Mouse (Mus musculus) limb, embryonic 14.5 days (tissue): ENCODE results near the gene Ccpg1os. TPM values are rescaled to one million over a fixed set of nuclear protein-coding genes. Genes with fewer than 3 reads are reported as not detected.

Experiments
- ATAC-seq: fragments of 200-750 bp; cut with Nextera tagmentation; 2 replicates; pipeline ENCODE4 v1.8.0; 2017; ENCODE audit warnings: low read depth, moderate number of reproducible peaks, moderate TSS enrichment; ENCODE audit not compliant: low FRiP score
- DNase-seq: peaks from one replicate; pipeline ENCODE4 v3.0.0-alpha.2; 2015; ENCODE audit warnings: low spot score
- H3K27ac ChIP-seq: fragments of 300-500 bp; sonication (generic); replicated peaks from 2 replicates; pipeline ENCODE4 v1.5.1; 2014; ENCODE audit warnings: low read depth, mild to moderate bottlenecking, low read length, moderate library complexity, mixed read lengths
- H3K27me3 ChIP-seq: fragments of 300-500 bp; sonication (generic); 2 replicates; pipeline ENCODE4 v1.6.1; 2014; ENCODE audit warnings: low read length, mixed read lengths; ENCODE audit not compliant: control insufficient read depth, insufficient read depth
- H3K36me3 ChIP-seq: fragments of 300-500 bp; sonication (generic); 2 replicates; pipeline ENCODE4 v1.6.1; 2014; ENCODE audit warnings: mild to moderate bottlenecking, low read length, moderate library complexity, mixed read lengths; ENCODE audit not compliant: control insufficient read depth, insufficient read depth
- H3K4me1 ChIP-seq: fragments of 300-500 bp; sonication (generic); 2 replicates; pipeline ENCODE4 v1.6.1; 2014; ENCODE audit warnings: antibody characterized with exemption, low read length, mixed read lengths; ENCODE audit not compliant: control insufficient read depth, insufficient read depth
- H3K4me2 ChIP-seq: fragments of 300-500 bp; sonication (generic); replicated peaks from 2 replicates; pipeline ENCODE4 v1.6.1; 2014; ENCODE audit warnings: low read depth, mild to moderate bottlenecking, low read length, moderate library complexity; ENCODE audit not compliant: severe bottlenecking
- H3K4me3 ChIP-seq: fragments of 300-500 bp; sonication (generic); replicated peaks from 2 replicates; pipeline ENCODE4 v1.5.1; 2014; ENCODE audit warnings: low read length
- H3K9ac ChIP-seq: fragments of 300-500 bp; sonication (generic); 2 replicates; pipeline ENCODE4 v1.6.1; 2014; ENCODE audit warnings: mild to moderate bottlenecking, low read depth, low read length, moderate library complexity; ENCODE audit not compliant: severe bottlenecking
- H3K9me3 ChIP-seq: fragments of 300-500 bp; sonication (generic); 2 replicates; pipeline ENCODE4 v1.6.1; 2016; ENCODE audit warnings: low read length; ENCODE audit not compliant: control insufficient read depth
- POLR2A ChIP-seq: fragments of 200-500 bp; IDR thresholded peaks from 2 replicates; pipeline ENCODE4 v1.8.0; 2012; ENCODE audit warnings: inconsistent platforms, mild to moderate bottlenecking, moderate library complexity, borderline replicate concordance; ENCODE audit not compliant: insufficient read depth, insufficient read length; ENCODE audit errors: extremely low read depth
- WGBS: fragments of 180-500 bp; shearing (Covaris S2); extraction: QIAGEN DNeasy Blood & Tissue Kit; methylation state at CpG from one replicate; pipeline ENCODE4 v1.1.7; 2014; 5-methylcytosine and 5-hydroxymethylcytosine counted together
- polyA plus RNA-seq, 2 experiments: library from polyadenylated mRNA; depleted of rRNA in 1 of 2; stranded (reverse) in 1 of 2; unstranded in 1 of 2; fragments of >200 nt; fragmentation: Nextera tagmentation in 1 of 2; extraction: Ambion mirVana in 1 of 2; gene quantifications; 2 replicates each; pipeline versions ENCODE4 v1.2.1 to v1.2.3; 2012 to 2014

The Ccpg1os gene
- polyA plus RNA-seq, 2 experiments, result 8.8 to 9.9 TPM

DNA sequence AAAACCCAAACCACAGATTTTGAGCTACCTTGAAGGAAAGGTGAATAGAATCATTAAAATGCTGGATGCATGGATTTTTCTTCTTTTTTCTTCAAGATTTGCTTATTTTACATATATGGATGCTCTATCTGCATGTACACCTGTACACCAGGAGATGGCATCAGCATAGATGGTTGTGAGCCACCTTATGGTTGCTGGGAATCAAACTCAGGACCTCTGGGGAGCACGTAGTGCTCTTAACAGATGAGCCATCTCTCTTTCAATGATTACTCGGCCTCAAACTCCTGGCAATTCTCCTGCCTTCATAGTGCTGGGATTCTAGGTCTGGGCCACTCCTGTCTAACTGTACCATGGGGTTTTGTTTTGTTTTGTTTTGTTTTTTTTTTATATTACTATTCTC, 2.1 kb downstream of the Ccpg1os start:
- H3K36me3 ChIP-seq, result no peaks in the 10 kb centered on the region
- H3K9me3 ChIP-seq, result no peaks in the 10 kb centered on the region
- 67% methylated on average over 2 of the region's 2 CpGs for WGBS
- H3K4me3 ChIP-seq, result no peak overlapping the region
- no peak overlapping the region for H3K9ac ChIP-seq
- DNase-seq (no peak), ATAC-seq (no peak)
- no peak overlapping the region for H3K4me2 ChIP-seq
- no peak for TF ChIP-seq POLR2A
- H3K27ac ChIP-seq, result no peak overlapping the region
- no peaks in the 10 kb centered on the region for H3K27me3 ChIP-seq
- peaks cover 3% of the 10 kb centered on the region; the same call in 1 of the 2 replicates for H3K4me1 ChIP-seq

DNA sequence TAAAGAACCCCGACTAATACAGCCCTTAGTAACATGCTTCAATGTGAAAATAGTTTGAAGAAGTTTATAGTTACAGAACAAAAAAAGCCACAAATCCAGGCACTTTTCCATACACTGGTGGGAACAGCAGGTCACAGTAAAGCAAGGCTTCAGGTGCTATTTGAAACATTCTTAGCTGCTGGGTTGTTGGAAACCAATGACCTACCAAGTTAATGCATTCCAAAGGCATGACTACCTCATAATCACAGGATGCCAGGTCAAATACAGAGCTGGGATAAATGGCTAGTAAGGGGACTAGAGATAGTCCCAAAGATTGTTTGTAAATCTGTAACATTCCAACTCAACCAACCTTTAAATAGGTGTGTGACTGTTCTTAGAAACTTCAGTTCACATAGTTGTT, 9.9 kb downstream of the Ccpg1os start:
- Histone ChIP-seq H3K4me1 (no peaks in the 10 kb centered on the region), H3K4me2 (no peak overlapping the region), H3K9me3 (no peaks in the 10 kb centered on the region), H3K4me3 (no peak overlapping the region), H3K27me3 (no peaks in the 10 kb centered on the region), H3K36me3 (no peaks in the 10 kb centered on the region), H3K9ac (no peak overlapping the region), H3K27ac (no peak overlapping the region)
- 84% methylated on average over 1 of the region's 1 CpGs for WGBS
- DNase-seq, result no peak
- no peak for ATAC-seq
- TF ChIP-seq POLR2A, result no peak

DNA sequence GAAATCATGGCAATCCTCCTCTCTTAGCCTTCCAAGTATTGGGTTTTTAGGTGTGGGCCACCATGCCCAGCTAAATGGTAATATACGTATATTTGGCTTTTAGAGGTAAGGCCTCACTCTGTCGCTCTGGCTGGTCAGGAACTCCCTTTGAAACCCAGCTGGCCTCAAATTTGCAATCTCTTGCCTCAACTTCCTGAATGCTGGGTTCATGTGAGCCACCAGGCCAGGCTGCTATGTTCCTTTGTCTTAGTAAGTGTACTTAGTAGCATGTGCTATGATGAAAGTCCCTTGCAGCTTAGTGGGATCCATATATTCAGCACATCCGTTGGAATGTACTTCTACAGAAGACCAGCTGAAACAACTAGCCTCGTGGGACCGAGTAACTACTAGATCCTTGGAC, 10.4 kb downstream of the Ccpg1os start:
- Histone ChIP-seq H3K9ac (no peak overlapping the region), H3K36me3 (no peaks in the 10 kb centered on the region), H3K9me3 (no peaks in the 10 kb centered on the region), H3K4me3 (no peak overlapping the region), H3K4me1 (no peaks in the 10 kb centered on the region), H3K4me2 (no peak overlapping the region), H3K27me3 (no peaks in the 10 kb centered on the region), H3K27ac (no peak overlapping the region)
- ATAC-seq (no peak), DNase-seq (no peak)
- TF ChIP-seq POLR2A, result no peak
- 86% methylated on average over 5 of the region's 5 CpGs for WGBS

DNA sequence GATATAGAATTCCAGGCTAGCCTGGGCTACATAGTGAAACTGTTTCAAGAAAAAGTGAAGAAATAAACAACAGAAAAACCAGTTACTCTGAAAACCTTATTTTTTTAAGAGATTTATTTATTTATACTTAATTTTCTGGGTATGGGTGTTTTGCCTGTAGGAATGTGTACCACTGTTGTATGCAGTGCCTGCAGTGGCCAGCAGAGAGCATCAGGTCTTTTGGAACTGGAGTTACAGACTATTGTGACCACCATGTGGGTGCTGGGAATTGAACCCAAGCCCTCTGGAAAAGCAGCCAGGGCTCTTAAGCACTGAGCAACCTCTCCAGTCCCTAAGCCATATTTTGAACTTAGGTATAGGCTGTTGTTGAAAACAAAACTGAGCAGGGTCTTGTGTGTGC, 12.2 kb downstream of the Ccpg1os start:
- ATAC-seq, result no peak
- no peaks in the 10 kb centered on the region for H3K4me1 ChIP-seq
- no peak overlapping the region for H3K4me2 ChIP-seq
- no peak overlapping the region for H3K4me3 ChIP-seq
- no peak for TF ChIP-seq POLR2A
- no peaks in the 10 kb centered on the region for H3K36me3 ChIP-seq
- no peaks in the 10 kb centered on the region for H3K9me3 ChIP-seq
- DNase-seq, result no peak
- H3K9ac ChIP-seq, result no peak overlapping the region
- no peaks in the 10 kb centered on the region for H3K27me3 ChIP-seq
- no peak overlapping the region for H3K27ac ChIP-seq

DNA sequence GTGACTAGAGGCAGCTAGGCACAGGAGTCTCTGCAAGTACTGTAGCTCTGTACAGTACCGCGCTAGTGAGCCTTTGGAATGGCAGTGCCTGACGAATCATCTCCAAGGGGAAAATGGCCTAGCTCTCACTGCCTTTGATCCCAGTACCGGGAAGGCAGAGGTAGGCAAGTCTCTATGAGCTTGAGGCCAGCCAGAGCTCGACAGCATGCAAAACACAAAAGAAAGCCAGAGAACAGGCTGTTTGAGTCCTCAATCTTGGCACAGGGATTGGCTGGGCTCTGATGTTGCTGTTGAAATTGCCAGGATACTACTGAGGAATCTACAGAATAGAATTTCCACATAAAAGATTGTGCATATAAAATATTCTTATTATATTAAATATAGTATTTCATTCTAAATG, 12.7 kb downstream of the Ccpg1os start:
- no peaks in the 10 kb centered on the region for H3K4me1 ChIP-seq
- DNase-seq, result no peak
- H3K27ac ChIP-seq, result no peak overlapping the region
- no peaks in the 10 kb centered on the region for H3K36me3 ChIP-seq
- WGBS, result 81% methylated on average over 5 of the region's 5 CpGs
- no peak overlapping the region for H3K9ac ChIP-seq
- TF ChIP-seq POLR2A, result no peak
- H3K4me3 ChIP-seq, result no peak overlapping the region
- H3K27me3 ChIP-seq, result no peaks in the 10 kb centered on the region
- H3K9me3 ChIP-seq, result no peaks in the 10 kb centered on the region
- no peak for ATAC-seq
- H3K4me2 ChIP-seq, result no peak overlapping the region

DNA sequence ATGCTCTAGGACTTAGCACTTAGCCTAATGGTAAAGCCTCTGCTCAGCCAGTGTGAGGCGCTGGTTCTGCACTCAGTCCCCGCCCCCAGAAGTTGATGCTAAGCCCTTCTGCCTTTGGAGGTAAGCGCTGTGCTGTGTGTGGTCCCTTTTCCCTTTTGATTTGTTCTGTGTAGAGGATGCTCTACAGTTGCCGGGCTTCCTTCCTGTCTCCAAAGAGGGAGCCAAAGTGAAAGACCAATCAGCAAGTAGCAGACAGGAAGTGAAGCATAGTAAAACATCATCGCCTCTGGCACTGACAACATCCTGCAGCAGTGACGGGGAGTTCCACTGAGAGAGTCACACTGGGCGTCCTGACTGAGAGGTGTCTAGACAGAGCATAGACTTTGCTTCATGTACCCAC, 15.3 kb downstream of the Ccpg1os start:
- no peak for DNase-seq
- H3K4me1 ChIP-seq, result no peaks in the 10 kb centered on the region
- H3K4me2 ChIP-seq, result no peak overlapping the region
- no peaks in the 10 kb centered on the region for H3K36me3 ChIP-seq
- no peaks in the 10 kb centered on the region for H3K9me3 ChIP-seq
- WGBS, result 68% methylated on average over 7 of the region's 7 CpGs
- H3K4me3 ChIP-seq, result no peak overlapping the region
- no peak for ATAC-seq
- no peak overlapping the region for H3K9ac ChIP-seq
- H3K27me3 ChIP-seq, result no peaks in the 10 kb centered on the region
- no peak overlapping the region for H3K27ac ChIP-seq
- TF ChIP-seq POLR2A, result no peak
